Mouse (Mus musculus): ENCODE measurements at regions not wholly inside any gene's neighbourhood (a gene's known extent, or its start where the extent isn't known, plus 50 kb on each side); places are given as distances from the start of the nearest gene placed in this dataset.
"Not testable (repeated sequence)": the region's sequence is repeated elsewhere in the genome, so short reads cannot be mapped to it uniquely, and the experiment has no call there.

- no peak for DNase-seq (ENCODE audit: low spot score)
Measured at GRCm38 (mm10) chr1:4570730-4571129, 237.0 kb upstream of the Gm37988 start.

GRCm38 (mm10) chr1:4571299-4572202 lies 236.1 kb upstream of the Gm37988 start:
- DNase-seq (ENCODE audit: low spot score), result peak; percentile 31

GRCm38 (mm10) chr1:4572311-4572710 lies 235.4 kb upstream of the Gm37988 start:
- no peak for DNase-seq (ENCODE audit: low spot score)

- DNase-seq (ENCODE audit: low spot score), result no peak
Measured at GRCm38 (mm10) chr1:4574101-4574500, 233.6 kb upstream of the Gm37988 start.

- DNase-seq (ENCODE audit: low spot score), result no peak
Measured at GRCm38 (mm10) chr1:4576957-4577356, 230.7 kb upstream of the Gm37988 start.

GRCm38 (mm10) chr1:4582534-4582933 lies 225.2 kb upstream of the Gm37988 start:
- no peak for DNase-seq (ENCODE audit: low spot score)

GRCm38 (mm10) chr1:4597856-4598255 lies 209.8 kb upstream of the Gm37988 start:
- DNase-seq (ENCODE audit: low spot score), result no peak

- DNase-seq (ENCODE audit: low spot score), result no peak
Measured at GRCm38 (mm10) chr1:4598425-4598824, 209.3 kb upstream of the Gm37988 start.

- no peak for DNase-seq (ENCODE audit: low spot score)
Measured at GRCm38 (mm10) chr1:4602386-4602785, 205.3 kb upstream of the Gm37988 start.

- no peak for DNase-seq (ENCODE audit: low spot score)
Measured at GRCm38 (mm10) chr1:4608824-4609223, 198.9 kb upstream of the Gm37988 start.

- no peak for DNase-seq (ENCODE audit: low spot score)
Measured at GRCm38 (mm10) chr1:4613305-4613704, 194.4 kb upstream of the Gm37988 start.

- no peak for DNase-seq (ENCODE audit: low spot score)
Measured at GRCm38 (mm10) chr1:4615286-4615685, 192.4 kb upstream of the Gm37988 start.

- DNase-seq (ENCODE audit: low spot score), result no peak
Measured at GRCm38 (mm10) chr1:4617479-4617878, 190.2 kb upstream of the Gm37988 start.

GRCm38 (mm10) chr1:4622408-4622807 lies 185.3 kb upstream of the Gm37988 start:
- DNase-seq (ENCODE audit: low spot score), result no peak

- DNase-seq (ENCODE audit: low spot score), result no peak
Measured at GRCm38 (mm10) chr1:4623268-4623667, 184.4 kb upstream of the Gm37988 start.

GRCm38 (mm10) chr1:4653937-4654336 lies 153.8 kb upstream of the Gm37988 start:
- DNase-seq (ENCODE audit: low spot score), result no peak

GRCm38 (mm10) chr1:4655252-4655651 lies 152.4 kb upstream of the Gm37988 start:
- no peak for DNase-seq (ENCODE audit: low spot score)

GRCm38 (mm10) chr1:4656883-4657282 lies 150.8 kb upstream of the Gm37988 start:
- no peak for DNase-seq (ENCODE audit: low spot score)

GRCm38 (mm10) chr1:4660081-4660480 lies 147.6 kb upstream of the Gm37988 start:
- not testable (repeated sequence) for DNase-seq (ENCODE audit: low spot score)

- not testable (repeated sequence) for DNase-seq (ENCODE audit: low spot score)
Measured at GRCm38 (mm10) chr1:4660616-4661015, 147.1 kb upstream of the Gm37988 start.

- no peak for DNase-seq (ENCODE audit: low spot score)
Measured at GRCm38 (mm10) chr1:4661761-4662160, 145.9 kb upstream of the Gm37988 start.

GRCm38 (mm10) chr1:4669732-4670131 lies 138.0 kb upstream of the Gm37988 start:
- no peak for DNase-seq (ENCODE audit: low spot score)

- DNase-seq (ENCODE audit: low spot score), result no peak
Measured at GRCm38 (mm10) chr1:4671237-4672019, 136.3 kb upstream of the Gm37988 start.

Measured in urinary bladder, postnatal 25 days (tissue).